Mouse (Mus musculus) cerebellum, adult 11 months (tissue): ENCODE data around the gene Samd8.

ENCODE experiments used
- DNase-seq: peaks from one replicate; pipeline ENCODE4 v3.0.0; 2022

The Samd8 gene

DNA sequence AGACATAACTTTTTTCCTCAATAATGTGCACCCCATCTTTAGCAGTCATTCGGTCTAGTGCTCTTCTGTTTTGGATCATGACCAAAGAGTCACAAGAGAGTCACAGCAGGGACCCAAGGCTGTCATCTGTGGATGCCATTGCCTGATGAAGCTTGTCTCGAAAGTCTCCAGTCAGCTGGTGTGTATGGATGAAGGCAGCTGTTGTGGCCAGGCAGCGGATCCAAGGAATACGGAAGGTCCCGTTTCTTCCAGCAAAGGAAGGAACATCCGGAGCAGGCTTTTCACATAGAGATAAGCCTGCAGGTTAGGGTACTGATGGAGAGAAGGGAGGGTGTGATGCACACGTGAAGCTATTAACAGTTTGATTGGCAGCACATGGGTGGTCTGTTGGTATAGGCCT is 51.3 kb downstream of the Samd8 start:
- no peak for DNase-seq

DNA sequence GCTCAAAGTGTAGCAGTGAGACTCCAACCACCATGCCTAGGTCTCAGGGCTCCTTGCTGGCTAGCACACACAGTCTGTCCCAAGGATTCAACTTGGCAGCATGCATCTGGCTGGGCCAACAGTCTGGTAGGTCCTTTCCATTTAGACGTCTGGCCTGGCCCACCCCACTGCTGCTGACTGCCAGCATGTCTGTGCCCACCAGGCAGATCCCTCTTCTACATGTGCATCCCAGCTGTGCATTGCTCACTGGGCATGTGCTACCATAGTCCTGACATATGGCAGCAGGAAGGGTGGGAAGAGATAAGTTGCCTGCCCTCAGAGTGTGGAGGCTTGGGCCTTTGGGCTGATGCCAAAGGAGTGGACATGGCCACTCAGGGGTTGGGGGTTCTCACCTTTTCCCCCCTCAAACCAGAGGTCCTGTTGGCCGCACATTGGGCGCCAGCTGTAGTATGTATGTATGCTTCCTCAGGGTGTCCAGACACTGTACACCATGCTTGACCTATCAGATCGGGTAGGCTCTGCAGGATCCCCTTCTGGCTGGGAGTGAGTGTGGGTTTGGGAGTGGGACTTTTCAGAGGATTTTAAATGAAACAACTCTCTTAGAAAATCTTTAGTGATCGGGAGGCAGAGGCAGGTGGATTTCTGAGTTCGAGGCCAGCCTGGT is 52.3 kb downstream of the Samd8 start:
- no peak for DNase-seq

GRCm38 (mm10) chr14:21806203-21806602 is 55.9 kb downstream of the Samd8 start:
- no peak for DNase-seq

GRCm38 (mm10) chr14:21806631-21807160 is 56.4 kb downstream of the Samd8 start:
- DNase-seq: no peak

DNA sequence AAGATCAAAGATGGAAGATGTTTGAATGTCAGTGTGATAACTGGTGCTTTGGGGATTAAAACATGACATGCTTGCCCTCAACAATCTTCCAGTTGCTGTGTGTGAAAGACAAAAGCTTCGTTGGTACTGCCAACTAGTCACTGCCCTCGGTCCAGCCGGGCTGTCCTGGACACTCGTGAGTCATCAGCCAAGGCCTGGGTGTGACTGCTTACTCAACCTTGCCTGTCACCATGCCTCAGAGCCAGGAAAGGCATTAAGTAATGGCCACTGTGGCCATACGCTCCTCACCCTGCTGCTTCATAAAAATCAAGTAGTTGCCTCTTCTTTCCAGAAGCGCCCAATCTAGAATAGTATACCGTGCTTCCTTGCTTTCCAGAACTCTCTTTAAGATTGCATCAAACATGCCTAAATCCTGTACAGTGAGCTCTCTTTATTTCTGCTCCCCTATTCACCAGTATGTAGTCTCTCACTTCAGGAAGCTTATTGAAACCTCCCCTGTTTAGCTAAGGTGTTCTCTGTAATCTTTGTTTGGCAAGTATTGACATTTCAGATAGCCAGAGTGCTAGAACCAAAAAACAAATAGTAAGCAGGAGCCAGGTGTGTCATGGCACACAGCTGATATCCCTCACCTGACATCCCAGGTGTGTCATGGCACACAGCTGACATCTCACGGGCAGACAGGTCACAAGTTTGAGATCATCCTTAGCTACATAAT is 58.0 kb downstream of the Samd8 start:
- DNase-seq: no peak

- no peak for DNase-seq
Observed at GRCm38 (mm10) chr14:21809418-21809817, 59.1 kb downstream of the Samd8 start.

DNA sequence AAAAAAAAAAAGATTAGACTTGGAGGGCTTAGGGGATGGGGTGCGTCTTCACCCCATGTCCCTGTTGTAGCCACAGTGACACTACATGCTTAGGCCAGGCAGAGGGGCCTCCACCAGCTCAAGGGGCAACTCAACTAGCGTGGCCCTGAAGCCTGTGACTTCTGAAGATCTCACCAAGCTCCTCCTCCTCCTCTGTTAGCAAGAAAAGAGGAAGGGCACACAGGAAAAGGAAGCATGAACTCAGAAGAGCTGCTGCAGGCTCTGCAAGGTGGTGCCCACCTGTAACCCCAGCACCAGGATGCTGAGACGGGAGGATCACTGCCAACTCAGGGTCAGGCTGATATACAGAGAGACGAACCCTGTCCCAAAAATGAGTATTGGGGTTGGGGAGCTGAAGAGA is 61.0 kb downstream of the Samd8 start:
- DNase-seq: no peak

- DNase-seq: no peak
Observed at GRCm38 (mm10) chr14:21811744-21812393, 61.5 kb downstream of the Samd8 start.

DNA sequence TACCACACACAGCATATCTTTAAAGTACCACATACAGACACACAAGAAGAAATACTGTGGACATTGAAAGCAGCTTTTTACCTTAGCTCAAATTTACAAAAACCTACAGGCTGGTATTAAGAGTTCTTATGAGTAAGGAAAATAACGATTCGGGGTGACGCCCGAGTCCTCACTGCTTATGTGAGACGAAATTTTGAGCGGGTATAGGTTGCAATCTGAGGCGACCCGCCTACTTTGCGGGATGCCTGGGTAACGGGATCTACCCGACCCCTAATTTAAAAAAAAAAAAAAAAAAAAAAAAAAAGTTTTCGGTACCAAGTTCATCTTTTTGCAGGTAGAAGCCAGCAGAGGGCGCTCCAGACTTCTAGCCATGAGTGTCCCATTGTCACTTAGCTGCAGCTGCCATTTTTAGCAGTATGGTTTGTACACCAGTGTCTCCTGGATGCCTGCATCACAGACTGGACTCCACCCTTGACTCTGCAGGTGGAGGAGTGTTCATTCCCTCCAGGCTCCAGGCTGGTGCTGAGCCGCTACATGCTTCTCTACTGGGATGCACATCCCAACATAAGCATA is 62.3 kb downstream of the Samd8 start:
- DNase-seq: peak; percentile 66

DNA sequence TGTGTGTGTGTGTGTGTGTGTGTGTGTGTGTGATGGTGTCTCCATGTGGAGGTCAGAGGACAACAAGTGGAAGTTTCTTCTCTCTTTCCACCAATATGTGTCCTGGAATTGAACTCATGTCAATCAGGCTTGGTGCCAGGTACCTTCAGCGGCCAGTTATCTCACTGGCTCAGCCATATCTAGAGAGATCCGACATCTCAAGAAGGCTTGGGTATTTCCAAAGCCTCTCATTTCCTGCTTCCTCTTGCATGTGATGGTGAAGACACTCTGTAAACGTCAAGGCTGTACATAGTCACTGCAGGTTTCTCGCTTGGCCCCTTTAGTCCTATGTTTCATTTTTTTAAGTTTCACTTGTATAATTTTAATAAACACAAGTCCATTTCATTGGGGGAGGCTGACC is 62.9 kb downstream of the Samd8 start:
- no peak for DNase-seq

- no peak for DNase-seq
Observed at GRCm38 (mm10) chr14:21813847-21814246, 63.5 kb downstream of the Samd8 start.

GRCm38 (mm10) chr14:21814606-21815005 is 64.3 kb downstream of the Samd8 start:
- DNase-seq: no peak

DNA sequence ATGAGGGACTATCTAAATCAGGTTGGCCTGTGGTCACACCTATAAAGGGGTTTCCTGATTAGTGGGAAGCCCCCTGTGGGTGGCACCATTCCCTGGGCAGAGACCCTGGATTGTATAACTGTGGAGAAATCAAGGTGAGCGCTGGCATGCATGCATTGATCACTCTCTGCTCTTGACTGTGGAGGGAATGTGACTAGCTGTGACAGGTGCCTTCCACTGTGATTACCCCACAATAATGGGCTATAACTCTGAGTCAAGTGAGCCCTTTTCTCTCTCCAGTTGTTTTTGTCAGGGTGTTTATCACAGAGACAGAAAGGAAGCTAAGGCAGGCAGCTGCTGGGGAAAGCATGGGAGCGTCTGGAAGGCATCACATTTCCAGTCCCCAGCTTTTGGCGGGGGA is 65.9 kb downstream of the Samd8 start:
- DNase-seq: no peak

DNA sequence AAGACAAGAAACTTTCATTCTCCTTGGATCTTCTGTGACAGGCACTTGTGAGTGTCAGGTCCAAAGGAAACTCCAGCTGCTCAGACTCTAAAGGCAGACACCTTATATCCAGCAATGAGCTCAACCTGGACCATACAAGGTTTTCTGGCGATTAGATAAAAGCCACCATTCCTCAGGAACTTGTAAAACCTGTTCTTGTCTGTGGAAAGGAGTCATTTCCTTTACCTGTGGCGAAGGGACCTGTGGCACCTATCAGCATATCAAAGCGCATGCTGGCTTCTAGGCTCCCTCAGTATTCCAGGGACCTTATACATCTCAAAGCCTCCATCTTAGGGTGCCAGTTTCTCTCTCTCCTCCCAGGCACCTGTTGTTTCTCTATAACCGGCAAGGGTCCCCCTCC is 67.1 kb downstream of the Samd8 start:
- no peak for DNase-seq

GRCm38 (mm10) chr14:21820880-21821505 is 70.7 kb downstream of the Samd8 start:
- no peak for DNase-seq

DNA sequence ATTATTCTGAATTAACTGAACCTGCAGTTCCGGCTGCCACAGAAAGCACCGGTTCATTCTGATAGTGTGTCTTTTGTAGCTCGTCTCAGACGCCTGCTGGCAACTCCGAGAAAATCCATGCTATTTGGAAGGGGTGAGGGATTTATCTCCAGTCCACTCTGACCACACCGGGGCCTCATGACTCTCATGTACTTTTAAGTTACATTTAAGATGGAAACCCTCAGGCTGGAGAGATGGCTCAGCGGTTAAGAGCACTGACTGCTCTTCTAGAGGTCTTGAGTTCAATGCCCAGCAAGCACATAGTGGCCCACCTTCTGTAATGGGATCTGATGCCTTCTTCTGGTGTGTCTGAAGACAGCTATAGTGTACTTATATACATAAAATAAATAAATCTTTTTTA is 72.0 kb downstream of the Samd8 start:
- DNase-seq: no peak

DNA sequence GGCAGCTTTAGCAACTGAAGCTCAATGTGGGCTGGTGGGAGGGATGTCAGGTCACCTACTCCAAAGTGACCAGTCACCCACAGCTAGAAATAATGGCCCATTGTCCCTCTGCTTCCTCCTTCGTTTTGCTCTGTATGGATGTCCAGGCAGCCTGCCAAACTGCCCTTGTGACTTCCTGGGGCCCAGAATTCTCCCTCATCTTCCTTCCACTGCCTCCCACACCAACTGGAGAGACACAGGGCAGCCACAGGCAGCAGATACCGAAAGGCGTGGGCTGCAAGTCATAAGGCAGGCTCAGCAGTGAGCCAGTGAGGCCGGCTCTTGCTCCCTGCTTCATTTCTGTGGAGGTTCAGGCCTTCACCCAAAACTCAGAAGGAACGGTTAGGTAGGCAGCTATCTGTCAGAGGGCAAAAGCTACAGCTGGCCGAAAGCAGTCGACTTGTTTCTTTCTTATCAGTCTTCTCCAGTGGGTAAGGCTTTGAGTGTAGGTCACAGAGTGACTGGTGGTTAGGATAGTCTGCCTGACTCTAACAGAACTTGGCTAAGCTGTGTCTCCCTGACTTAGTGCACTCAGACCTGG is 72.6 kb downstream of the Samd8 start:
- peak; percentile 42 for DNase-seq

- no peak for DNase-seq
Observed at GRCm38 (mm10) chr14:21823897-21824296, 73.6 kb downstream of the Samd8 start.

DNA sequence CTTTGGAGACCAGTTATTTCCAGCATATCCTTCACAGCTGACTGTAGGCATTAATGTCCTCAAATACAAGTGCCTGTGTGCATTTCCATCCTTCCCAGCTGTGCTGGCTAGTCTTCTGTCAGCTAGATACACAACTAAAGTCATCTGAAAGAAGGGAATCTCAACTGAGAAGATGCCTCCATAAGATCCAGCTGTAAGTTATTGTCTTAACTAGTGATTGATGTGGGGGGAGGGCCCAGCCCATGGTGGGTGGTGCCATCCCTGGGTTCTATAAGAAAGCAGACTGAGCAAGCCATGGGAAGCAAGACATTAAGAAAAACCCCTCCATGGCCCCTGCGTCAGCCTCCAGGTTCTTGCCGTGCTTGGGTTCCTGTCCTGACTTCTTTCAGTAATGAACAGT is 74.6 kb downstream of the Samd8 start, which contains the start of gene Vdac2:
Gene Vdac2 (plus strand): TSS at position 301 of the 400 bp plus-strand sequence.
- no peak for DNase-seq

DNA sequence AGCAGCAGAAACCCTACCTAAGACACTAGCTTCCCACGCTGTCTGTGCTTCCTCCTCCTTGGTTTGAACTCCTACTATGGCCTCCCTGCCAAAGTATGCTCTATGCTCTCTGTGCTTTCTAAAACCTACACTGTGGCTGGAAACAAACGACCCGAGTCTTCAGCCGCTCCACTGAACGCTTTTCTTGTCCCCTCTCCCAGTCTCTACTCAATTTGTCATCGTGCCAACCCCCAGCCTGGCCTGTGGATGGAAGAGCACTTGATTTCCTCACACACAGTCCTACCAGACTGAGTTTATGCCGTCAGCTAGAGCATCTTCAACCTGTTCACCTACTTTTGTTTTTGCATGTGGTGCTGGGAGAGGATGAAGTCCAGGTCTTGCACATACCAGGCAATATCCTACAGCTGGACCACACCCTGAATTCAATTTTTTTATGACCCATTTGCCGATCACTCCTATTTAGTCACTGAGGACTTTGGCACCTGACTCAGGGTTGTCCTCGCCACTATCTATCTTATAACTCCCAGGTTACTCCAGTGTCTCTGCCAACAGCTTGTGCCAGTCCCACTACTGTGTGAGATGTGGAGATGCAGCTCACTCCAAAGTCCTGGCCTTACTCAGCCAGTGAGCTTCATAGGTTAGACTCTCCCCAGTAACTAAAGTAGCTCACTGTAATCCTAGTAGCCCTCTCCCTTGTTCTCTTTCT is 75.6 kb downstream of the Samd8 start:
- no peak for DNase-seq

DNA sequence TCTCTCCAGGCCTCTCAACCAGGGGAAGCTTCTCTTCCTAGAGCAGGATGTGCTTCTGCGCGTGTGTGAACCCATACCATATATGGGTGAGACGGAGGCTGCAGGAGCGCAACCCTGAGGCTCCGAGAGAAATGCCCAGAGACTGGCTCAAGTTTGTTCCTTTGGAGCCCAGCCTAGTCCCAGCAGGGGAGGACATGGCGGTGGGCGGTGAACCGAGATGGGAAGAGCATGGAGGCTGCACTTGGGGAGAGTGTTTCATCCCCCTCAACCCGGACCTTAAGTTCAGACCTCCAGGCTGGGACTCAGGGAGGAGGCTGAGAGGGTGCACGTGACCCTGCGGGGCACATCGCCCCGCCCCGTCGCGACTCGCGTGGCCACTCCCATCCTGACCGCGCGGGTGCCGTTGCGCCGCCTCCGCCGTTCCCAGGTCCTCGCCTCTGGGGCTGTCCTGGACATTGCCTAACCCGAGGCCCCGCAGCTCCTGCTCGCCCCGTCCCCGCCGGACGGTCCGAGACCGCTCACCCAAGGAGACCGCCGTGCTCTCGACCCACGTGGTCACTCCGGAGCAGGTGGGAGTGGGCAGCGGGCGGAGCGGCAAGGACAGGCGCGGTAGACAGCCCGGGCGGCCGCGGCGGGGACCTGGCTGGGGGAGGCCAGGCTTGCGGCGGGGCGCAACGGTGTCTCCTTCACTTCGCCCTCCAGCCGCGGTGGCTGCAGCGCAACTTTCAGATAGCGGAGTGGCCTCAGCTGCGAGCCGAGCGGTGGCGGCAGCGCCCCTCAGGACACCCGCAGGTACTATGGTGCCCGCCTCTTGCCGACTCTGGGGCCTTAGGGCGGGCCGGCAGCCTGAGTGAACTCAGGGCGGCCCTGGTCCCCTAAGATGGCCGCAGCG is 80.8 kb downstream of the Samd8 start:
- peak; percentile 96 for DNase-seq
